Mouse (Mus musculus) ES-E14 (cell line): ENCODE measurements around the gene Tfpi. TPM values are rescaled to one million over a fixed set of nuclear protein-coding genes. Genes with fewer than 3 reads are reported as not detected.
"Not testable (repeated sequence)": the region's sequence is repeated elsewhere in the genome, so short reads cannot be mapped to it uniquely, and the experiment has no call there.

Experiments used
- DNase-seq: peaks from one replicate; pipeline ENCODE4 v3.0.0-alpha.2; 2013; ENCODE audit warnings: low read depth, low spot score
- H3K27ac ChIP-seq: 2 replicates; pipeline ENCODE4 v1.5.1; 2012; ENCODE audit warnings: low read depth, mild to moderate bottlenecking, low read length, moderate library complexity, mixed read lengths; ENCODE audit not compliant: poor library complexity, insufficient read depth, severe bottlenecking
- H3K36me3 ChIP-seq: 2 replicates; pipeline ENCODE4 v1.6.1; 2012; ENCODE audit warnings: mild to moderate bottlenecking, low read length, moderate library complexity, mixed read lengths; ENCODE audit not compliant: control insufficient read depth, poor library complexity, insufficient read depth, severe bottlenecking
- H3K4me1 ChIP-seq, 2 experiments: fragments of 150-350 bp in 1 of 2; sonication (generic) in 1 of 2; 2 replicates each; pipeline ENCODE4 v1.6.1; 2012; ENCODE audit warnings: low read length in 2 of 2, mild to moderate bottlenecking in 1 of 2, mixed read lengths in 1 of 2; ENCODE audit not compliant: control insufficient read depth in 2 of 2, insufficient read depth in 2 of 2, poor library complexity in 1 of 2
- H3K4me3 ChIP-seq, 2 experiments: fragments of 150-350 bp in 1 of 2; sonication (generic) in 1 of 2; 2 replicates each; pipeline ENCODE4 v1.5.1; 2012; ENCODE audit warnings: low read length in 2 of 2, low read depth in 1 of 2, mild to moderate bottlenecking in 1 of 2, mixed read lengths in 1 of 2; ENCODE audit not compliant: insufficient read depth in 1 of 2, poor library complexity in 1 of 2, severe bottlenecking in 1 of 2
- H3K9ac ChIP-seq: 2 replicates; pipeline ENCODE4 v1.6.1; 2012; ENCODE audit warnings: low read depth, mild to moderate bottlenecking, low read length, mixed read lengths; ENCODE audit not compliant: poor library complexity, insufficient read depth, severe bottlenecking
- H3K9me3 ChIP-seq: fragments of 150-350 bp; sonication (generic); 2 replicates; pipeline ENCODE4 v1.6.1; 2012; ENCODE audit warnings: low read depth, mild to moderate bottlenecking, low read length; ENCODE audit not compliant: control insufficient read depth, insufficient read depth
- CHD2 ChIP-seq: IDR thresholded peaks from 2 replicates; pipeline ENCODE4 v1.6.1; 2014; ENCODE audit warnings: mild to moderate bottlenecking, low read depth, low read length, inconsistent platforms
- HCFC1 ChIP-seq: IDR thresholded peaks from 2 replicates; pipeline ENCODE4 v1.6.1; 2012; ENCODE audit warnings: low read length, inconsistent platforms, borderline replicate concordance; ENCODE audit not compliant: insufficient read depth
- MAFK ChIP-seq: IDR thresholded peaks from 2 replicates; pipeline ENCODE4 v1.6.1; 2014; ENCODE audit warnings: mild to moderate bottlenecking, low read depth, low read length, inconsistent platforms; ENCODE audit not compliant: insufficient read depth
- ZC3H11A ChIP-seq: IDR thresholded peaks from 2 replicates; pipeline ENCODE4 v1.6.1; 2012; ENCODE audit warnings: low read depth, mild to moderate bottlenecking, inconsistent platforms, low read length, borderline replicate concordance
- ZNF384 ChIP-seq: IDR thresholded peaks from 2 replicates; pipeline ENCODE4 v1.6.1; 2012; ENCODE audit warnings: low read depth, low read length, inconsistent platforms
- in situ Hi-C, 2 experiments: fragments of 600-800 bp; cut with MboI; formaldehyde crosslinking; loops; one replicate each; pipeline ENCODE4 v1.15.1; 2025; ENCODE audit warnings: low sequenced_read_pairs in 2 of 2, inconsistent platforms in 1 of 2; ENCODE audit not compliant: unreplicated experiment in 2 of 2
- total RNA-seq: library from RNA; depleted of rRNA; stranded (reverse); fragments of 300-350 nt; gene quantifications from 2 replicates; pipeline ENCODE4 v1.2.3, GENCODE M21; 2012

Tfpi gene
- total RNA-seq, 1 experiment = 80.4 TPM

DNA sequence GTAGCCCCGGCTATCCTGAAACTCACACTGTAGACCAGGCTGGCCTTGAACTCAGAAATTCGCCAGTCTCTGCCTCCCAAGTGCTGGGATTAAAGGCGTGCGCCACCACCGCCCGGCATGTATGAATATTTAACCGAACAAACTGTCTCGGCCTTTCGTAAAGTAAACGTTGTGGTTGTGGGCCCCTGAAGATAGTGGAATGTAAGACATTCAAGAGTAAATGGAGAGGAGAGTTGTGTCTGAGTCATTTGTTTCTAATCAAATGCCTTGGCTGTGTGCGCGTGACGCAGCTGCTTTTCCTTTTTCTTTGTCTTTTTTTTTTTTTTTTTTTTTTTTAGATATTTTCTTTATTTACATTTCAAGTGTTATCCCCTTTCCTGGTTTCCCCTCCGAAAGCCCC is 88.0 kb downstream of the Tfpi start:
- H3K36me3 ChIP-seq, DNase-seq, H3K9me3 ChIP-seq, H3K4me3 ChIP-seq, H3K27ac ChIP-seq, H3K4me1 ChIP-seq, H3K9ac ChIP-seq, in situ Hi-C loops: not testable (repeated sequence)
- peak; percentile 6 for TF ChIP-seq ZNF384

- no peak for DNase-seq
- no peaks in the 10 kb centered on the region for H3K4me1 ChIP-seq
- TF ChIP-seq ZNF384 (peak; percentile 63; the same call in 1 of the 2 replicates), CHD2 (no peak)
- no peak overlapping the region for H3K27ac ChIP-seq
- H3K4me3 ChIP-seq = no peak overlapping the region
- in situ Hi-C loops = no loop called here
- H3K9ac ChIP-seq = no peak overlapping the region
- no peaks in the 10 kb centered on the region for H3K36me3 ChIP-seq
- no peaks in the 10 kb centered on the region for H3K9me3 ChIP-seq
Measured at GRCm38 (mm10) chr2:84388023-84388416, 88.6 kb downstream of the Tfpi start.

- H3K4me3 ChIP-seq = no peak overlapping the region
- no peak for DNase-seq
- H3K36me3 ChIP-seq = no peaks in the 10 kb centered on the region
- no peak overlapping the region for H3K9ac ChIP-seq
- in situ Hi-C loops = no loop called here
- TF ChIP-seq ZNF384 (no peak), HCFC1 (no peak), MAFK (no peak), ZC3H11A (no peak), CHD2 (no peak)
- H3K9me3 ChIP-seq = no peaks in the 10 kb centered on the region
- H3K4me1 ChIP-seq = no peaks in the 10 kb centered on the region
- no peak overlapping the region for H3K27ac ChIP-seq
Measured at GRCm38 (mm10) chr2:84387394-84388022, 89.1 kb downstream of the Tfpi start.

GRCm38 (mm10) chr2:84386563-84387393 is 89.8 kb downstream of the Tfpi start:
- no peaks in the 10 kb centered on the region for H3K9me3 ChIP-seq
- no peak overlapping the region for H3K9ac ChIP-seq
- no peak overlapping the region for H3K4me3 ChIP-seq
- no peaks in the 10 kb centered on the region for H3K4me1 ChIP-seq
- no peaks in the 10 kb centered on the region for H3K36me3 ChIP-seq
- TF ChIP-seq ZC3H11A (no peak), ZNF384 (peak; percentile 93), CHD2 (no peak), HCFC1 (no peak), MAFK (0 out of 2 replicates have a peak, but pooled peaks have one; percentile 47)
- in situ Hi-C loops = no loop called here
- H3K27ac ChIP-seq = no peak overlapping the region
- DNase-seq = no peak
